Comparison of ENCODE assay signal across 8 mouse cellular contexts in the genomic region with DNA sequence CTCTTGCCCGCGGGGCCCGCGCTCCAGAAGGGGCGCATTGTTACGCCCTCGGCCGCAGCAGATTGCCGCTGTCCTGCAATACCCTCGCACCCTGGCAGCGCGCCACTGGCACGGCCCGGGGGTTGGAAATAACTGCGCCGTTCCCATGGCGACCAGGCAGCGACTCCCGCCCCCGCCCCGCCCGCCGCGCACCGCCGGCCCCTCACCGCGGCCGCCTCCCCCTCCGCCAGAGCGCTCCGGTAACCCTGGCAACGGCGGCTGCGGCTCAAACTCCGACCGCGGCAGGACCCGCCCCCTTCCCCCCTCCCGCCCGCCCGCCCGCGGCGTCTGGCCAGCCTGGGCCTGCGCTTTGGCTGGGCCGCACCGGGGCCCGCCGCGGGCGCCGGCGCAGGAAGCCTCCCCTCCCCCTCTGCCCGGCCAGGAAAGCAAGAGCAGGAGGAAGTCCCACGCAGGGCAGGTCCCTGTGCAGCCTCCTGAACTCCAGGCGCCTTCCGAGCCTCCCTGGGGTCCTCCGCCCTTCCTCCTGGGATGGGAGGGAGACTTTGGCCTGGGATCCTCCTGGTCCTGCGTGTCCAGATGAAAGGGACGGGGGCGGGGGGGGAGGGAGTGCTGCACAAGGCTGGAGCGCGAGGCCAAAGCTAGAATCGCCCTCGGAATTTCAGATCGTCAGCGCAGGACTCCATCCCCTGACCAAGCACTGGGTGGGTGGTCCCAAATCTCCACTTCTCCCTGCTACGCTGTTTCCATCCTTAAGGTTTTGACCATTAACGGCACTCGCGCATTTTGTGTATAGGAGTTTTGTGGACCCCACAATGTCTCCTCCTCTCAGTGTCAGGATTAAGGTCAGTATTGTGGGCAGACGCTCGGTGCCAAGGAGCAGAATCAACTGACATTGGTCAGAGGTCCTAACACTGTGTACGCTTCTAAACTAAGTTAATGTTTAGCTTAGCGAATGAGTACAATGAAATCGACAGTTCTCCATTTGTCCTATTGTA. TPM values are rescaled to one million over a fixed set of nuclear protein-coding genes. Genes with fewer than 3 reads are reported as not detected.
DNase-seq lines count a peak whose midpoint lies in the region; ATAC-seq and TF ChIP-seq lines count a peak whose summit lies in the region.

No protein-coding gene starts in this region.

- no peaks in the 10 kb centered on the region; the same call in 1 of the 2 replicates for H3K79me2 ChIP-seq in MEL (ENCODE audit: control insufficient read depth, insufficient read depth, low read length, poor library complexity)

- ATAC-seq in hindbrain, embryonic 12.5 days (ENCODE audit: low FRiP score) = peak; percentile 95

- H3K9me3 ChIP-seq in MEL (replicated peaks; ENCODE audit: insufficient read depth, low read length) = no peaks in the 10 kb centered on the region
- no peaks in the 10 kb centered on the region for H3K9me3 ChIP-seq in hindbrain, embryonic 12.5 days (replicated peaks)

- TF ChIP-seq EP300 in MEL (IDR thresholded peaks at IDR 0.05; ENCODE audit: low read depth in 1 of 2, low read length in 2 of 2) = 0 out of 4 replicates have a peak, but pooled peaks of 1 of the 2 experiments have one; percentile 13

- no peaks in the 10 kb centered on the region for H3K27me3 ChIP-seq in MEL (ENCODE audit: control insufficient read depth in 1 of 2, insufficient read depth in 2 of 2, low read length in 2 of 2)
- H3K27me3 ChIP-seq in cerebellum, adult 2 months (ENCODE audit: control insufficient read depth, insufficient read depth, low read length) = no peaks in the 10 kb centered on the region
- H3K27me3 ChIP-seq in hindbrain, embryonic 12.5 days = no peaks in the 10 kb centered on the region

- peak overlapping the region; percentile 66 for H3K4me2 ChIP-seq in hindbrain, embryonic 12.5 days (replicated peaks)

- H3K36me3 ChIP-seq in MEL (ENCODE audit: control insufficient read depth in 1 of 2, insufficient read depth in 2 of 2, low read length in 2 of 2) = peaks cover 0 to 28% of the 10 kb centered on the region in 2 experiments; a peak in 2 of 4 replicates
- H3K36me3 ChIP-seq in hindbrain, embryonic 12.5 days = no peaks in the 10 kb centered on the region

- H3K9ac ChIP-seq in MEL (ENCODE audit: control insufficient read depth, low read depth, low read length, poor library complexity, severe bottlenecking) = peak overlapping the region; percentile 80
- H3K9ac ChIP-seq in hindbrain, embryonic 12.5 days = peak overlapping the region; percentile 74

- WGBS in cerebellum, adult 2 months = 6% methylated on average over 49 of the region's 77 CpGs
- WGBS in hindbrain, embryonic 12.5 days = 1% methylated on average over 38 of the region's 77 CpGs

- peaks cover 16 to 48% of the 10 kb centered on the region in 2 experiments for H3K4me1 ChIP-seq in MEL (ENCODE audit: control insufficient read depth in 1 of 2, insufficient read depth in 2 of 2, low read length in 2 of 2)
- peaks cover 5% of the 10 kb centered on the region for H3K4me1 ChIP-seq in cerebellum, adult 2 months (ENCODE audit: control insufficient read depth, insufficient read depth, low read length)
- H3K4me1 ChIP-seq in hindbrain, embryonic 12.5 days = peaks cover 57% of the 10 kb centered on the region

- H3K27ac ChIP-seq in MEL (ENCODE audit: control insufficient read depth, low read depth, low read length) = peak overlapping the region; percentile 58
- H3K27ac ChIP-seq in cerebellum, adult 2 months (ENCODE audit: insufficient read depth, low read length) = peak overlapping the region; percentile 72; the same call in 1 of the 2 replicates
- H3K27ac ChIP-seq in hindbrain, embryonic 12.5 days = peak overlapping the region; percentile 99

- TF ChIP-seq CTCF in MEL (IDR thresholded peaks at IDR 0.05 in 2 of 3, conservative IDR thresholded peaks at IDR 0.05 in 1 of 3; ENCODE audit: control insufficient read depth in 1 of 3, insufficient read depth in 1 of 3, low read depth in 2 of 3, low read length in 3 of 3, poor library complexity in 1 of 3, severe bottlenecking in 1 of 3) = no peak
- no peak for TF ChIP-seq CTCF in cerebellum, adult 2 months (IDR thresholded peaks at IDR 0.05; ENCODE audit: borderline replicate concordance, insufficient read depth, low read depth, low read length)

- TF ChIP-seq RAD21 in MEL (IDR thresholded peaks at IDR 0.05; ENCODE audit: low read depth, low read length) = no peak

- H3K4me3 ChIP-seq in MEL (ENCODE audit: control insufficient read depth in 1 of 2, insufficient read depth in 1 of 2, low read depth in 2 of 2, low read length in 2 of 2) = peak overlapping the region; percentile 56 to 60
- H3K4me3 ChIP-seq in cerebellum, adult 2 months (replicated peaks; ENCODE audit: insufficient read depth, low read depth, low read length) = peak overlapping the region; percentile 89
- peak overlapping the region; percentile 36 for H3K4me3 ChIP-seq in hindbrain, embryonic 12.5 days

- DNase-seq in MEL (ENCODE audit: low read depth, low spot score) = peak; percentile 88
- DNase-seq in cerebellum, adult 2 months = peak; percentile 86 to 87
- DNase-seq in frontal cortex, postnatal 10 days (ENCODE audit: low spot score in 2 of 2) = peak; percentile 89 to 94
- DNase-seq in left cerebral cortex, adult 11 months (ENCODE audit: low spot score) = peak; percentile 86
- peak; percentile 96 for DNase-seq in lung, postnatal 36 days
- peak; percentile 94 for DNase-seq in retina, embryonic 14.5 days (ENCODE audit: low spot score)
- DNase-seq in thymus, postnatal 36 days = peak; percentile 85 to 90

- TF ChIP-seq POLR2A in MEL (IDR thresholded peaks at IDR 0.05; ENCODE audit: control insufficient read depth in 1 of 2, insufficient read depth in 1 of 2, low read depth in 1 of 2, low read length in 2 of 2, poor library complexity in 1 of 2) = 0 out of 4 replicates have a peak, but pooled peaks of 1 of the 2 experiments have one; percentile 5
- TF ChIP-seq POLR2A in cerebellum, adult 2 months (IDR thresholded peaks at IDR 0.05; ENCODE audit: borderline replicate concordance, insufficient read depth, low read length) = no peak

TF ChIP-seq in MEL, 35 proteins besides CTCF, POLR2A, EP300 and RAD21:
- TF ChIP-seq POLR2AphosphoS5 (IDR thresholded peaks at IDR 0.05; ENCODE audit: borderline replicate concordance, low read depth, low read length) = no peak
- TF ChIP-seq USF1 (IDR thresholded peaks at IDR 0.05; ENCODE audit: low read depth, low read length) = no peak; the same call in 1 of the 2 replicates
- TF ChIP-seq NRF1 (IDR thresholded peaks at IDR 0.05; ENCODE audit: insufficient read depth, low read depth, low read length, poor library complexity, severe bottlenecking) = peak; percentile 72
- TF ChIP-seq UBTF (IDR thresholded peaks at IDR 0.05; ENCODE audit: borderline replicate concordance, insufficient read depth, low read depth, low read length) = 0 out of 2 replicates have a peak, but pooled peaks have one; percentile 46
- no peak for TF ChIP-seq KAT2A (conservative IDR thresholded peaks at IDR 0.05; ENCODE audit: low read depth, low read length)
- no peak for TF ChIP-seq SMC3 (IDR thresholded peaks at IDR 0.05; ENCODE audit: low read depth, low read length)
- TF ChIP-seq MAX (IDR thresholded peaks at IDR 0.05; ENCODE audit: low read length) = no peak; the same call in 1 of the 2 replicates
- TF ChIP-seq BHLHE40 (IDR thresholded peaks at IDR 0.05; ENCODE audit: borderline replicate concordance, low read depth, low read length) = no peak
- peak; percentile 66; the same call in 1 of the 2 replicates for TF ChIP-seq SIN3A (IDR thresholded peaks at IDR 0.05; ENCODE audit: low read length)
- TF ChIP-seq ZNF384 (IDR thresholded peaks at IDR 0.05; ENCODE audit: low read depth, low read length) = no peak
- no peak for TF ChIP-seq MYC (IDR thresholded peaks at IDR 0.05; ENCODE audit: low read depth, low read length)
- TF ChIP-seq CHD2 (IDR thresholded peaks at IDR 0.05; ENCODE audit: low read length) = no peak
- TF ChIP-seq E2F4 (IDR thresholded peaks at IDR 0.05; ENCODE audit: borderline replicate concordance, low read depth, low read length) = no peak
- TF ChIP-seq ZMIZ1 (IDR thresholded peaks at IDR 0.05; ENCODE audit: low read depth, low read length) = 0 out of 2 replicates have a peak, but pooled peaks have one; percentile 56
- TF ChIP-seq MEF2A (IDR thresholded peaks at IDR 0.05; ENCODE audit: extremely low read depth, insufficient replicate concordance, low read depth, low read length, poor library complexity, severe bottlenecking) = no peak
- no peak for TF ChIP-seq GATA1 (IDR thresholded peaks at IDR 0.05; ENCODE audit: low read depth, low read length)
- TF ChIP-seq NELFE (IDR thresholded peaks at IDR 0.05; ENCODE audit: low read depth, low read length) = peak; percentile 52; the same call in 1 of the 2 replicates
- TF ChIP-seq RCOR1 (IDR thresholded peaks at IDR 0.05; ENCODE audit: low read depth, low read length) = no peak
- TF ChIP-seq GABPA (IDR thresholded peaks at IDR 0.05; ENCODE audit: low read depth, low read length) = no peak
- TF ChIP-seq HCFC1 (IDR thresholded peaks at IDR 0.05; ENCODE audit: low read depth, low read length) = peak; percentile 38; the same call in 1 of the 2 replicates
- no peak for TF ChIP-seq TAL1 (IDR thresholded peaks at IDR 0.05; ENCODE audit: low read length)
- TF ChIP-seq MXI1 (IDR thresholded peaks at IDR 0.05; ENCODE audit: low read depth, low read length) = peak; percentile 65; the same call in 1 of the 2 replicates
- no peak for TF ChIP-seq MYB (IDR thresholded peaks at IDR 0.05; ENCODE audit: low read depth, low read length)
- TF ChIP-seq ELF1 (IDR thresholded peaks at IDR 0.05; ENCODE audit: low read depth, low read length) = 0 out of 2 replicates have a peak, but pooled peaks have one; percentile 5
- peak; percentile 30; the same call in 1 of the 2 replicates for TF ChIP-seq TCF12 (IDR thresholded peaks at IDR 0.05; ENCODE audit: low read depth, low read length)
- TF ChIP-seq ETS1 (IDR thresholded peaks at IDR 0.05; ENCODE audit: low read depth, low read length) = peak; percentile 49; the same call in 1 of the 2 replicates
- TF ChIP-seq TBP (IDR thresholded peaks at IDR 0.05; ENCODE audit: low read depth, low read length) = no peak

RNA-seq across cellular contexts. Expression of gene Ier5, which starts 15.9 kb away (rescaled TPM):
- 7.2 and 7.5 TPM in 2 replicates for total RNA-seq in MEL (2012; rRNA removed)
- 1 to 10 TPM in 1 of 2 experiments, not detected in 1; 7.4 TPM for polyA plus RNA-seq in MEL (2012; ENCODE audit: insufficient read depth in 1 of 2, insufficient read length in 2 of 2, low read depth in 1 of 2, low replicate concordance in 2 of 2, missing spikeins in 1 of 2)
- polyA plus RNA-seq in cerebellum, adult 2 months (2012; rRNA removed) = 13.0 and 13.7 TPM in 2 replicates
- 16.5 and 17.7 TPM in 2 replicates for polyA plus RNA-seq in hindbrain, embryonic 12.5 days (2016; fragmentation: Nextera tagmentation; extraction: Ambion mirVana)

Comparison
In these comparisons a context has a peak if more than half of its experiments do, and no peak if none do; other contexts are left out.
1. Peak in every context shown above with its lines: DNase-seq, ATAC-seq, H3K4me3 ChIP-seq and H3K27ac ChIP-seq.
2. H3K4me3 ChIP-seq: peak in every context shown above with its lines; median percentile 89 in cerebellum, adult 2 months; 58 in MEL; 36 in hindbrain, embryonic 12.5 days.